Mouse (Mus musculus): ENCODE results near the gene Cma1. TPM values are rescaled to one million over a fixed set of nuclear protein-coding genes. Genes with fewer than 3 reads are reported as not detected.
A peak's percentile ranks its signal among the peaks of the same experiment; 100 is the strongest.
"Not testable (repeated sequence)": the region's sequence is repeated elsewhere in the genome, so short reads cannot be mapped to it uniquely, and the experiment has no call there.

Gene Cma1
- total RNA-seq (2021) = 1 to 10 TPM; 1.8 to 3.4 TPM
- long read RNA-seq, experiment 1, partial matches to known transcripts = 0 of 1 reads
- long read RNA-seq, experiment 1, other reads (novel, unspliced or antisense) = 1 of 1 reads
- long read RNA-seq, experiment 2, partial matches to known transcripts = 1 of 1 reads
- long read RNA-seq, experiment 2, other reads (novel, unspliced or antisense) = 0 of 1 reads

DNA sequence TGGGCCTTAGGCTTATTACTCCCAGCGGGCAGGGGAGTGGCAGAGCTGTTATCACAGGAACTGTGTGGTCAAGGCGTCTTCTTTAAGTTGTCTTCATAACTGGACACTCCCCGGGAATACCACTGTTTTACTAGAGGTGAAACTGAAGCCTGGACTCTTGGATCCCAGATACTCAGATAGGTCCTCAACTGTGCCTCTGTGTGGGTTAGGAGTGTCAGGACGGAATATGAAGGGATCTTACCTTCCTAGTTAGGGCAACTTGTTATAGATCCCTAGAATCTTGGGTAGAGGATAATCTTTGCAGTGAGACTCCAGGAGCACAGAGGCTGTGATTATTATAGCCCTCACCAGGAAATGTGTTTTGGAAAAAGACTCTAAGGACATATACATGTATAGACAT, at the start of gene Cma1:
TSS of gene Cma1 (minus strand) at position 101 of the 400 bp plus-strand sequence.
- DNase-seq (ENCODE audit: low spot score in 2 of 2) = no peak

DNA sequence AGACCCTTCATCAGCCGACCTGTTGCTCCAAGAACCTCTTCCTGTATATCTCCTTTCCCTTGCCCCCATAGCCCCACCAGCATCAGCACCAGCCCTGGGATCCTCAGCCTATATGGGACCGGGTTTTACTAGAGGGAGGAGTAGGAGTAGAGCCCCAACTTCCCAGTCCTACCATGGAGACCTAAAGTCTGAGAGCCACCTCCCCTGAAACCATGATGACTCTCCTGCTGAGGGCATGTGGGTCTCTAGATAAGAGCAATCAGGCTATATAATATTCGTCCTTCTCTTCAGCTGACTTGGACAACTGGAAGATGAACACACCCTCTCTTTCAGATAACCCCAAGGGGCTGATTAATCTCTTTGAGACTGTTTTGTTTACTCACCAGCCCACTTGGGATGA, 43.0 kb upstream of the Cma1 start:
- not testable (repeated sequence) for DNase-seq (ENCODE audit: low spot score in 2 of 2)

DNA sequence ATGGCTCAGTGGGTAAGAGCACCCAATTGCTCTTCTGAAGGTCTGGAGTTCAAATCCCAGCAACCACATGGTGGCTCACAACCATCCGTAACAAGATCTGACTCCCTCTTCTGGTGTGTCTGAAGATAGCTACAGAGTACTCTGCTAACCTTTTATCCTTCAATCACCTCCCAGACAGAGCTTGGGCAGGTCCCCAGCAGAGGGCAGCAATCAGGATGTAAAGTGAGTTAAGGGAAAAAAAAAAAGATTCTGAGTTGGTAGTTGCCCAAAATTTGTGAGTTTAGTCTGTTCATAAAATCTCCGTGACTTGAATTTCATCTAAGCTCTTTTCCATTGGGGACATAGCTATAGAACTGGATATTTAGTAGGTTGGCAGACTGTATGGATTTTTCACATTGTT, 19.4 kb upstream of the Cma1 start:
- not testable (repeated sequence) for DNase-seq (ENCODE audit: low spot score in 2 of 2)

DNA sequence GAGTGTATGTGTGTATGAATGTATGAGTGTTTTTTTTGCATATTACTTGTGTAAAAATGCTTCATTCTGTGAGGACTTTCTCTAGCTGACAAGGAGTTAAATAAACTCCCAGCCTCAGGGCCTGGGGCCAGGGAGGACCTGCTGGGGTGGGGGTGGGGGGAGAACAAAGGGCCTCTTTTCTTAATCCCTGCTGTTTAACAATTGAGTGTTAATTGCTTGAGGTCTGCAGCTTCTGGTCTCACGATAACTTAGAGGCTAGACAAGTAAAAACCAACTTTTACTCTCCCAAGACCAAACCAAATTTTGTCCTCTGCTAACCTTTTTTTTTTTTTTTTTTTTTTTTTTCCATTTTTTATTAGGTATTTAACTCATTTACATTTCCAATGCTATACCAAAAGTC, 18.8 kb upstream of the Cma1 start:
- no peak for DNase-seq (ENCODE audit: low spot score in 2 of 2)

DNA sequence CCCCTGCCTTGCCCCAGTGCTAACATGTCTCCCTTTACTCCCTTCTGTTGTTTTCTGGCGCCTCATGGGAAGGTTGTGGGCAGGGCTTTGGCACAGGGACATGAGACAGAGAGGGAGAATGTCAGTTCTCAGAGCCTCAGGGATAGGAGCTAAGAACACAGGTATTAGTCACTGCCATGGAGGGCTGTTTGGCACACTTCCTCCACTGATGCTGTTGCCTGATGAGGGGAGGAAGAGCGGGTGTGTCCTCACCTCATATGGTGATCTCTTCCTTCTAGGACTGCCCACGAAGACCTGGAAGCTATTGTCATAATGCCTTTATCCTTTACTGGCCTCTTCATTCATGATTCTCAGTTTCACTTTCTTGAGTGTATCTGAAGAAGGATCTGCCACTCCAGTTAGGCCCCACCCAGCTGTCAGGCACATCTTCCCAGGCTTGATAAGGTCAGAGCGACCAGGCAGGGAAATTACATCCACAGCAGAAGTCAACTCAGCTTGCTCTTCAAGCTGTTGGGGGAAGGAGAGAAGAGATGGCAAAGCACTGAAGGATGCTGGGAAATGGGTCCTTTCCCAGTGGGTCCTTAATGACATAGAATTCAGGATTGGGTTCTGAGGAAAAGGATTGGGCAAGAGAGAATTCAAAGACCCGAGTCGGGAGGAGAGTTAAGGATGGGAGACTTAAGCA, 6.0 kb upstream of the Cma1 start, which contains the start of gene Cma2:
TSS of gene Cma2 (plus strand) at position 635 of the 685 bp plus-strand sequence.
- no peak for DNase-seq (ENCODE audit: low spot score in 2 of 2)

DNA sequence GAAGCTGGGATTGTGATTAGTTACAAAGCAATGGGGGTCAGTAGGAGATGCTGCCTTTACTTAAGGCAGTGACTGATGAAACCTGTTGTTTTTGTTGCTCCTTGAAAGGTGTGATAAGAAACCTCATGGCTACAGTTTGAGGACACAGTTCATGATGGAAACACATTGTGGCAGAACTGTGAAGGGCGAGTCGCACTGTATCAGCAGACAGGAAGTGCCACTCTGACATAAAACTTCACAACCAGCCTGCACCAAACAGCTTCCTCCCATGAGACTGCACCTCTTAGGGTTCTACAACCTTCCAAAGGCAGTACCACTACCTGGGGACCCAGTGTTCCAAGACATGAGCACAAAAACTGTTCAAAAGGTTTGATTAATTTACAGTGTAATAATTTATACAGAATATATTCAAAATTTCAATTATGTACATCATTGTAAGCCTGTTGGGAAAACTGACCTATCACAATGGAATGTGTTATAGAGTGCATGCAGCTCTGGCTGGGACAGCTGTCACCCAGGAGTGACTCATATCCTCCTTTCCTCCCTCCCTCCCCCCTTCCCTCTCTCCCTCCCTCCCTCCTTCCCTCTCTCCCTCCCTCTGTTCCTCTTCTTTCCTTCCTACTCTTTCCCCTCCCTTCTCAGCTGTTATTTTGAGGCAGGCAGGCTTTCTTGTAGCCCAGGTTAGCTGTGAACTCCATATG, 1.9 kb upstream of the Cma1 start:
- no peak for DNase-seq (ENCODE audit: low spot score in 2 of 2)

DNA sequence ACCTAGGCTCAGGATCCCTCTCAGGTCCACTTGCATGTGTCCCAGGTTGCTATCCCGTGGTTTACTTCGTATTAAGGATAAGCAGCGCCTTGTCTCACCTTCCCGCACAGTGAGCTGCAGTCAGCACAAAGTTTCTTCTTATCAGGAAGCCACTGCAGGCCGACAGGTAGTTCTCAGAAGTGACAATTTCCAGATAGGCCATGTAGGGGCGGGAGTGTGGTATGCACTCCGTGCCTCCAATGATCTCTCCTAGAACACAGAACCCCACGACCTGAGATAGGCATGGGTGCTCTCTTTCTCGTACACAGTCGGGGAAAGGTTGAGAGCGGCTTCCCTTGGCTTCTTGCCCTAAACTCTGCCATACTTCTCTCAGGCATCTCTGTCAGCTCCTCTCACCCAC, 874 bp downstream of the Cma1 start:
- no peak for DNase-seq (ENCODE audit: low spot score in 2 of 2)

DNA sequence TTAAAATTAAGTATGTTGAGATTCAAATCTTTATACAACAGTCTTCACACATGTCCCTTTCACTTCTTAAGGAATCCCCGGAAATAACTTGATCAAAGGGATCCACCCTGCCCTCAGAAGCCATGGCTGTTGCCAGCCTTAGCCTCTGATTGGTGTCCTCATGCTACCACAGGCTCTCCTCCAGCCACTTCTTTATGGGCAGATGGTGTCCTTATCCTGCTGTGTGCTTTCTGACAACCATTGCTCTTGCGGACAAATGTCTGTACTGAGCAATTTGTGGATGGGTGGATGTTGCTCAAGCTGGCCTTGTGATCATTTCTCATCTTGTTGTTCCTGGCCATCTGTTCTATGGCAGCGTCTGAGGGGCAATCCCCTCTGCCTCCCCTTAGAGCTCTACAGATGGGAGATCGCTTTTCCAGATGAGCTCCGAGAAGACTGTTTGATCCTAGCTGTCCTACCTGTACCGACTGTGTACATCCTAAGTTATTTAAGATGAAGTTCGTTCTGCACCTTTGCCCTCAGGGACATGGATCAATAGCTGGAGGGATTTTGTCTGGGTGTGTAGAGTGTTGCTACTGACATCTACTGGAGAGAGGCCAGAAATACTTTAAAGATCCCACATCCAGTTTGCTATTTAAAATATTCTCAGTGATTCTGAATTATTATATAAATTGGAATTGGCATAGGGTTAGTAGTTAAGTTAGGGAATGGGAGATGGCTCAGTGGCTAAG, 4.2 kb downstream of the Cma1 start:
- DNase-seq (ENCODE audit: low spot score in 2 of 2) = no peak

DNA sequence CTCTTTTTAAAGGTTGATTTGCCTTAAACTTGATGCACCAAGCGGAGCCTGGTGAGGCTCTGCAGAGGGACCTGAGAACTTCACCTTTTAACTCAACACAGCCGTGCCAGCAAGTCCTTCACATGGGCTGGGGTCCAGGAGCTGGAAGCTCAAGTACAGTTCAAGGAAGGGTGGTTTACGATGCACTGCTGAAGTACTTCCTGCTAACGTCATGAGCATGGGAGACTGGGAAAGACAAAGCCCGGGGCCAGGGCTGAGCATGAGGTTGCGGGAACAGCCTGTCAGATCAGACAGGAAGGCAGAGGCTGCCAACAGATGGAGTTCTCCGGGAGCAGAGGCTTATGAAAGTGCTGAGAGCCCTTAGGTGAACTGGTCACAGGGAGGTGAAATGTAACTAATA, 10.9 kb downstream of the Cma1 start:
- DNase-seq (ENCODE audit: low spot score in 2 of 2) = no peak

DNA sequence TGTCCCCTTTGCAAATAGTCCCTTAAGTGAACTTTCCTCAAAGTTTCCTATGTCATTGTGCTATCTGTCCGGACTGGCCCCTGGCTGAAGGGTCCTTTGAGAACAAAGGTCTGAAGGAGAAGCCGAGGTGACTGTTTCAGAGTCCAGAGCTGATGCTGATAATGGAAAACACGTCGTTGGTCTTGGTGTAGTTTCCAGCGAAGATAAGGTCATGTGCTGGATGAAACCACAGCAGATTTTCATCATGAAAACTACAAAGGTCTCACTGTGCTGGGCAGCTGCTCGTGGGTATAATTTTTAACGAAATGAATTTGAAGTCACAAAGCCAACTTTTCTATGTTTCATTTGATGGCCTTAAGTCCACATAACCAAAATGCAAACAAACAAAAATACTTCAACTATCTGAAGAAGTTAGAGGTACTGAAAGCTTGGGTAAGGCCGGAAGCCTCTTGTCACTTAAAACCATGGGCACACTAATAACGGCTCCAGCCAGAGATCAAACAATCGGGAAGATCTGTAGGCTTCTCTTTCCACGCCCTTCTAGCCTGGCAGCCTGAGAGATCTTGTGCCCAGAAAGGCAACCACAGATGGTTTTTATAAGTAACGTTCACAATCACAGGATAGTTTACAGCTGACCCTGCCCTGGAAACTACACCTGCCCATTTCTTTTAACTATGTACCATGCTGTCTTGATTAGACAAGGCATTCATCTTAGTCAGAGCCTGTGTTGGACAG, 15.0 kb downstream of the Cma1 start:
- DNase-seq (ENCODE audit: low spot score in 2 of 2) = no peak

DNA sequence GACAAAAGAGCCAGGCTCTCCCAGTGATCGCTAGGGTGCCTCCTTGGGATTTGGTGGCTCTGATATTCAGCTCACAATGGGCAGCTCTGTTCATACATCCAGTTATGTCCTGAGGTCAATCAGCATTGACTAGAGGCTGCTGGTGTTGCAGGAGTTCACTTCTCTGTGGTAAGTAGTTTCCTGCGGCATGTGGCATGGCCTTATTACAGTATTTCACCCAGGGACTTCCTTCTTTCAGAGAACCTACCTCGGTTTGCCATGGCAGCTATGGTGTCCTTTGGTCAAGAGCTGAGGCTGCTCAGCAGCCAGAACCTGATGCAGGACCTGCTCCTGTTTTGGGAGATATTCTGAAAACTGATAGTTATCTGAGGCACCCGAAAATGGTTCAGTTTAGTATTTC, 17.6 kb downstream of the Cma1 start:
- no peak for DNase-seq (ENCODE audit: low spot score in 2 of 2)

DNA sequence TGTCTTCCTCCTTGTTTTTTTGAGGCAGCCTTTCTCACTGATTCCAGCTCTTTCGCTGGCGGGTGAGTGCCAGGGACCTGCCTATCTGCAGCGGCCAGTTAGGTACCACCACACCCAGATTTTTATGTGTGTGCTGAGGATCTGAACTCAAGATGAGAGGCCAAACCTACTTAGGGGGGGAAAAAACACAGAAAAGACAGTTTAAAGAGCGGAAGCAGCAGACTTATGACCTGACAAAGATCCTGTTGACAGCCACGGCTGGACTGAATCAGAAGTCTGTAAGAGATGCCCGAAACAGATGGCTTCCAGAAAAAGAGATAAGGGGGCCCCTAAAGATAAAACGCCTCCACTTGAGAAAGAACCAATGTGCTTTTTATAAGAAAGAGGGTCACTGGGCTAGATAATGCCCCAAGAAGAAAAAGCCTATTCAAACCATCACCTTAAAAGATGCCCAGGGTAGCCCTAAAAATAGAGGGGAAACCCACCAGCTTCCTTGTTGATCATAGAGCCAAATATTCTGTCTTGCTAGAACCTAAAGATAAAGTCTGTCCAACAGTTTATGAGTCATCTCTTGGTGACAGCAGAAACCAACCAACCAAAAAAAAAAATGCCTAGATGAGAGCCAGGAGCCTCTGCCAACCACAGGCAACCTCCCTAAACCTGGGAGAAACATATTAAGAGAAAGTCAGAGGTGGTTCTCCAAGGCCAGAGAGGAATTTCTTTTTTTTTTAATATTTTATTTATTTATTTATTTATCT, 21.8 kb downstream of the Cma1 start:
- no peak for DNase-seq (ENCODE audit: low spot score in 2 of 2)

DNA sequence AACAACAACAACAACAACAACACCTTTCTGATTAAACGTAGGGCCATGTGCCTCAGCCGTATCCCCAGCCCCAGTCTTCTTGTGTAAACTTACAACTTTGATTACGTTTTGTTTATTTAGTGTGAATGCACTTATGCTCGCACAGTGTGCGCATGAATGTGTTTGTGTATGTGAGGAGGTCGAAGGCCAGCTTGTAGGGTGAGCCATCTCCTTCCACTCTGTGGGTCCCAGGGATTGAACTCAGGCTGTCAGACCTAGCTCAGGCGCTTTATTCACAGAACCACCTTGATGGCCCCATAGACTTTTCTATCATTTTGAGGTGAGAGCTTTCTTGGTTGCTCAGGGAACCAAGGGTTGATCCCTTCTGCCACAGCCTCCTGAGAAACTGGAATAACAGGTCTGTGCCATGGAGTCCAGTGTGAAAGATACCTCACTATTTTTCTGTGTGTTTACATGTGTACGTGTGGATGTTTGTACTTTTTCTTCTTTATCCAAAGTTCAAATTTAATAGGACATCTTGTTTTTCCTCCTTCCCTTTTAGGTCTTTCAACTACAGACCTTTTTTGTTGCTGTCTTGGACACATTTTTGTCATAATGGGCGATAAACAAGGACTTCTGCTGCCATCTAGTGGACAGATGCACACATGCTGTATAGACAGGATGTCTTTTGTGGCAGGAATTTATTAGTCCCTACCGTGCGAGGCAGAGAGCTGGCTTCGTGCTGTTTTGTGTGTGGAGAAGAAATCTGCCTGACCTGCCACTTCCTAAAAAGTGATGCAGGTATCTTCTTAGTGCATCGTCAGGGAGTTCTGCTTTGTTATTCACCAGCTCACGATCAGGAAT, 26.0 kb downstream of the Cma1 start:
- peak; percentile 51 to 52 for DNase-seq (ENCODE audit: low spot score in 2 of 2)

DNA sequence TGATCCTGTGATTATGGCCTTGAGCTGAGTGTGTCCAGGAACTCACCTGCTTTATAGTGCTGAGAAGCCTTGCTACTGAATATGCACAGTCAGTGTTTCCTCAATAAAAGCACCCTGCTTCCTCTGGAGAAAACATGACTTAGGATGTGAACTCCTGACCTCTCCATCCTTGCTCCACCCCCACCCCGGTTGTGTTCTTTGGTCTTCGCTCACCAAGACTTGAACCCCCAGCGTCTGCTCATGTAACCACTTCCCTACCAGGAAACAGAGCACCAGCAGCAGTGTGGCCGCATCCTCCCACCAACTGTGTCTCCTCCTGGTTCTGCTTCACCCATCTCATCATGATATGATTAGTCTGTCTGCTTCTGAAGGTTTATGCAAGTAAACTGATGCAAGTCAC, 31.1 kb downstream of the Cma1 start:
- DNase-seq (ENCODE audit: low spot score in 2 of 2) = no peak

DNA sequence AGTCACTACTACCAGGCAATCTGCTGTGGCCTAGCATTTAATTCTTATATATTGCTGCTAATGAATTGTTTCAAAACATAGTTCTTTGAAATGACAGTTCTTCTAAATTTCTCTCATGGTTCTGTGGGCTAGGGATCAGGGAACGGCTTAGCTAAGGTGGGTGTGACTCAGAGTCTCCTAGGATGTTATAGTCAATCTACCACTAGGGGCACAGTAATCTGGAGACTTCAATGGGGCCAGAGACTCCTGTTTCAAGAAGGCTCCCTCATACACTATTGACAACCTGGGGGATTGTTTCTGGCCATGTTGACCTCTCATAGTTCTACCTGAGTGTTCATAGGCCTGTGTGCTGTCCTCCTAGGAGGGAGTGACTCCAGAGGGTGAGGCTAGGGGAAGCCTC, 39.0 kb downstream of the Cma1 start:
- no peak for DNase-seq (ENCODE audit: low spot score in 2 of 2)

DNA sequence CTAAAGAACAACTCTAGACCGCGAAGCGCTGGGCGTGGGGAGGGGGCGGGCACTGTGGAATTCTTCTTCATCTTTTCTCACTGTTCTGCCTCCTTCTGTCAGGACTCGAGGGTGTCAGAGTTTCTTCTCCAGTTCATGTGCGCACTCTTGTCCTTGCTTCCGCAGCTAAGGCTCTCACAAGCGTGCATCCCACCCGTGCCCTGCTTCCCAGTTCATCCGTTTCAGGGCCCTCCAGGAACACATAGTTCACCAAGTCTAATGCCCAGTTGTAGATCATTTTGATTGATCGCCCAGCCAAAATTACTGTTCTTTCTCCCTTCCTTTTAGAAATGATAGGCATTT, 44.1 kb downstream of the Cma1 start:
- no peak for DNase-seq (ENCODE audit: low spot score in 2 of 2)

DNA sequence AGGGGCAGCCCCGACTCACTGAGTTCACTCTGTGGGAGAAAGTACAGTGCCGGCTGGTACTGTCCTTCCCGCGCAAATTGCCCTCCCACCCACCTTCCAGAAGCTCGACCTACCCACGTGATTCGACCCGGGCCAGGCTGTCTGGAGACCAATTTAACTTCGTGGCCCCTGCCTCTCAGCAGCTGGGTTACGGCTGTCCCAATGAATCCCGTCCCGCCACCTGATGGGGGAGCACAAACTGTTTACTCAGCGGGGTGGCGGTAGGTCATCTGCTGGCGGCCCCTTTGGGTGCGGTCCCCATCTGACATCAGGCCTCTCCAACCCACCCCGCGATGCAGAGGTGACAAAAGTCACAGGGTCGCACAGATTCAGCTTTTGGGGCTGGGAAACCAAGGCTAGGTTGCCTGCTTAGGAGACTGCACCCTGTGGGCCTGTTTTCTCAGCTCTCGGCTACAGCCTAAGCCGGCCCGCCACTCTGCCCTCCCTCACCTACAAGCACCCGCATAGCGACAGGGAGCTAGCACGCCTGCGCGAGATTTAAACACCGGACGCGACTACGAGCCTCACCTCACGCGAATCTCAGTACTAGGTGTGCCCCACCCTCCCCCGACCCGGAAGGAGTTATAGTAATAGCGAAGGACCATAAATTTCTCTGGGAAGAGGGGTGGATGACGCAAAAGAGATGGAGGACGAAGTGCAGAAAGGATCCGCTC, 44.6 kb downstream of the Cma1 start, which contains the start of gene Sdr39u1:
TSS of gene Sdr39u1 (minus strand) at position 593 of the 713 bp plus-strand sequence.
- peak; percentile 58 to 66 for DNase-seq (ENCODE audit: low spot score in 2 of 2)

DNA sequence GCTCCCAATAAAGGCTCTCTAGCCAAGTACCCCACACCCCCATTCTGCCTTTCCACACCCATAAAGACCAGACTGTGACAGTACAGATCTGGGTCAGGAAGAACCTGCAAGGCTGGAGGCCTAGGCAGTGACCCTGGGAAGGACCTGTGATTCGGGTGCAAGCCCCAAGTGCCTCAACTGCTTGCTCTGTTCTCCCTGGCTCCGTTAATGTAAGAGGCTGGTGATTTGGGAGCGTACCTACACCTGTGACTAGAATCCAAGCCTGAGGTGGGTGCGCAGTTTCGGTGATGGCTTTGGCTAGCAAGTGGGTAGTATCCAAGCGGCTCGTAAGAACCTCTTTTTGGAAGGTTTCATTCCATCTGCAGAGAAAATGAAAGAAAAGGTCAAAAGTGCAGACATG, 45.5 kb downstream of the Cma1 start:
- DNase-seq (ENCODE audit: low spot score in 2 of 2) = no peak

DNA sequence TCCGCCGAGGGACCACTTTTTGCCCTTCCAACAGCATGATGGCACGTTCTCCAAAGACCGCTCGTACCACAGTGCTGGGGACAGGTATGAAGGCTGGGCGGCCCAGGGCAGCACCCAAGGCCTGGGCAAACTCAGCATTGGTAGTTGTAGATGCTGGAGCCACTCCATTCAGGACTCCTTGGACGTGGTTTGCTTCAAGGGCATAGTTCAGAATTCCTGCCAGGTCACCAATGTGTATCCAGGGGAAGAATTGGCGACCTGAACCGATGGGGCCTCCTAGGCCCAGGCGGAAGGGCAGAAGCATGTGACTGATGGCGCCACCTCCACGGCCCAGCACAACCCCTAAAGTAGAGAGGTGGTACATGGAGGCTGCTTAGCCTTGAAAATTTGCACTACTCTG, 46.8 kb downstream of the Cma1 start:
- DNase-seq (ENCODE audit: low spot score in 2 of 2) = no peak
